Mouse (Mus musculus): ENCODE measurements around the gene Dhx37.

DNA sequence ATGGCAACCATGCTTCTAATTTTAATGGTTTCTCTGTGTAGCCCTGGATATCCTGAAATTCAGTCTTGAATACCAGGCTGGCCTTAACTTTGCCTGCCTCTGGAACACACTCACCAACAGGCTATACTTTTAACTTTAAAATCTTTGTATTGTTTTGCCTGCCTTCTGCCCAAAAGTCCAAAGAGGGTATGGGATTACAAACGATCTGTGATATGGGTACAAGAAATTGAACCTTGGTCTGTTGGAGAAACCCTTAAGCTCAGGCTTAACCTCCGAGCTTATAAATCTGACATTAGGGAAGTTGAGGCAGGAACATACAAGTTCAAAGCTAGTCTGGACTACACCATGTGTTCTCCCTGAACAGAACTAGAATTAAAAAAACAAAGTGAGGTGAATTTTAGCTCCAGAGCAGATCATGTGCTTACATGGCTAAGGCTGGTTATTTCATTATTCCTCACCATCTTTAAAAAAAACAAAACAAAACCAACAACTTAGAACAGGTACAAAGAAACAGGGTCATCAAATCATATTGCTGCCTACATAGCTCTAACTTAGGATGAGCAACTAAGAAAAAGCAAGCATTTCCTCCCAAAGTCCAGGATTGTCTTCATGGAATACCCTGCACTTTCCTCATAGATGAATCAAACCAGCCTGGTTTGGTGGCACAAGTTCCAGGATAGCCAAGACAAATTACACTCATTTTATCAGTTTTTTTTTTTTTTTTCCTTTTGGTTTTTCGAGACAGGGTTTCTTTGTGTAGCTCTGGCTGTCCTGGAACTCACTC is 50.1 kb downstream of the Dhx37 start:
- TF ChIP-seq ZC3H11A (IDR thresholded peaks at IDR 0.05; ENCODE audit: borderline replicate concordance, low read depth, low read length): no peak
- TF ChIP-seq MAFK (IDR thresholded peaks at IDR 0.05; ENCODE audit: insufficient read depth, low read depth, low read length): no peak
